Mouse (Mus musculus) thymus, adult 2 months (tissue): Measurements from ENCODE around the gene Pip5kl1.

Experiments used
- CTCF ChIP-seq: fragments of 200-500 bp; IDR thresholded peaks from 2 replicates; pipeline ENCODE4 v1.5.1; 2012; ENCODE audit warnings: mild to moderate bottlenecking, control low read depth, low read length, moderate library complexity, borderline replicate concordance; ENCODE audit not compliant: control insufficient read depth, poor library complexity, insufficient read depth; ENCODE audit errors: extremely low read depth
- POLR2A ChIP-seq: fragments of 200-500 bp; IDR thresholded peaks from 2 replicates; pipeline ENCODE4 v1.6.1; 2012; ENCODE audit warnings: mild to moderate bottlenecking, low read length, control low read depth, moderate library complexity; ENCODE audit not compliant: control insufficient read depth, poor library complexity, insufficient read depth; ENCODE audit errors: extremely low read depth

DNA sequence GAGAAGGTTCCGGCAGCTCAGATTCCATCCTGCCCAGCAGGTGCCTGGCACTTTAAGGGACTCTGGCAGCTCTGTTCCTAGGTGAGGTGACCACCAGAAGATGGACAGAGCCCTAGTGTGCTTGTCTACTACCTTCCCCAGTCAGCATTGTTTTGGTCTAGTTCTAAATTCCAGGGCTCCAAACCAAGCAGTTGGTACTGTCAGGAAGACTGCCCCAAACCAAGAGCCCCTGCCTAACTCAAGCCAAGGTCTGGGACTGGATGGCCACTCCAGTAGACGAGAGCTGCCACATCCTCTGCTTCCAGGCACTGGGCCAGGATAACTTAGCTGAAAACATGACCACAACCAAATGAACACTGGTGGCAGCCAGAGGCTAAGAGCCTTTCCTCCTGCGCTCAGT lies 5.7 kb upstream of the Pip5kl1 start:
- TF ChIP-seq CTCF (no peak), POLR2A (no peak)
